Mouse (Mus musculus): Measurements from ENCODE around the gene Gm11444.

GRCm38 (mm10) chr11:85835001-85835752 lies 15.0 kb downstream of the Gm11444 start:
- TF ChIP-seq POLR2A (IDR thresholded peaks at IDR 0.05; ENCODE audit: insufficient read depth, low read depth, low read length): no peak
- TF ChIP-seq CTCF (IDR thresholded peaks at IDR 0.05; ENCODE audit: insufficient read depth, low read depth, low read length): no peak

Measured in olfactory bulb, adult 2 months (tissue).